Mouse (Mus musculus) heart, adult 2 months (tissue): ENCODE measurements around the gene Tmem132b. TPM values are rescaled to one million over a fixed set of nuclear protein-coding genes. Genes with fewer than 3 reads are reported as not detected.

ENCODE experiments used
- DNase-seq, 2 experiments: peaks; one replicate each; pipeline ENCODE4 v3.0.0; 2021
- H3K27ac ChIP-seq: fragments of 200-600 bp; 2 replicates; pipeline ENCODE4 v1.8.1; 2022
- H3K27me3 ChIP-seq: fragments of 200-500 bp; 2 replicates; pipeline ENCODE4 v1.6.1; 2012; ENCODE audit warnings: mild to moderate bottlenecking, low read length, inconsistent platforms, mixed read lengths; ENCODE audit not compliant: control insufficient read depth, insufficient read depth
- H3K36me3 ChIP-seq: fragments of 200-500 bp; 2 replicates; pipeline ENCODE4 v1.6.1; 2012; ENCODE audit warnings: low read length, inconsistent platforms; ENCODE audit not compliant: control insufficient read depth, insufficient read depth
- H3K4me1 ChIP-seq: fragments of 200-500 bp; 2 replicates; pipeline ENCODE4 v1.6.1; 2011; ENCODE audit warnings: low read length; ENCODE audit not compliant: control insufficient read depth, insufficient read depth
- H3K4me3 ChIP-seq: fragments of 200-600 bp; 2 replicates; pipeline ENCODE4 v1.8.1; 2022
- H3K79me2 ChIP-seq: fragments of 200-500 bp; replicated peaks from 2 replicates; pipeline ENCODE4 v1.6.1; 2012; ENCODE audit warnings: mild to moderate bottlenecking, inconsistent platforms, low read length, moderate library complexity, mixed read lengths; ENCODE audit not compliant: control insufficient read depth, insufficient read depth
- H3K9ac ChIP-seq: fragments of 200-500 bp; 2 replicates; pipeline ENCODE4 v1.6.1; 2012; ENCODE audit warnings: low read depth, mild to moderate bottlenecking, control low read depth, inconsistent platforms, low read length, mixed read lengths
- CTCF ChIP-seq: fragments of 200-600 bp; IDR thresholded peaks from 2 replicates; pipeline ENCODE4 v1.8.1; 2022; ENCODE audit warnings: antibody characterized with exemption, mild to moderate bottlenecking, moderate library complexity
- EP300 ChIP-seq: fragments of 200-500 bp; IDR thresholded peaks from 2 replicates; pipeline ENCODE4 v1.6.1; 2011; ENCODE audit warnings: low read depth, low read length, control low read depth; ENCODE audit not compliant: insufficient read depth
- POLR2A ChIP-seq: fragments of 200-500 bp; IDR thresholded peaks from 2 replicates; pipeline ENCODE4 v1.6.1; 2011; ENCODE audit warnings: mild to moderate bottlenecking, low read depth, low read length, control low read depth; ENCODE audit not compliant: insufficient read depth
- WGBS: fragments of 180-500 bp; shearing (Covaris S2); methylation state at CpG from one replicate; pipeline ENCODE4 v1.1.7; 2018; 5-methylcytosine and 5-hydroxymethylcytosine counted together
- intact Hi-C: fragments of 180-260 bp; cut with DNase I; formaldehyde crosslinking; loops from one replicate; pipeline ENCODE4 v1.15.1; 2025
- polyA plus RNA-seq: library from polyadenylated mRNA; depleted of rRNA; stranded (reverse); fragments of >200 nt; gene quantifications from 2 replicates; pipeline ENCODE4 v1.2.3, GENCODE M21; 2012
- total RNA-seq, 2 experiments: library from RNA; stranded (reverse); gene quantifications; 2 replicates each; pipeline ENCODE4 v1.2.3; 2021

Tmem132b gene
- total and polyA plus RNA-seq, 3 experiments: not detected

GRCm38 (mm10) chr5:125700234-125700633, 168.7 kb downstream of the Tmem132b start:
- no peaks in the 10 kb centered on the region for H3K4me1 ChIP-seq
- H3K27me3 ChIP-seq: no peaks in the 10 kb centered on the region
- DNase-seq: no peak
- no peak overlapping the region for H3K4me3 ChIP-seq
- H3K9ac ChIP-seq: no peak overlapping the region
- no peak for TF ChIP-seq EP300
- TF ChIP-seq POLR2A: no peak
- TF ChIP-seq CTCF: no peak
- H3K27ac ChIP-seq: no peak overlapping the region
- intact Hi-C loops: no loop called here
- no peaks in the 10 kb centered on the region for H3K36me3 ChIP-seq
- 76% methylated on average over 5 of the region's 5 CpGs for WGBS
- H3K79me2 ChIP-seq: no peaks in the 10 kb centered on the region

- 64% methylated on average over 8 of the region's 8 CpGs for WGBS
- H3K4me3 ChIP-seq: no peak overlapping the region
- H3K27ac ChIP-seq: no peak overlapping the region
- TF ChIP-seq CTCF: no peak
- no peak for TF ChIP-seq EP300
- intact Hi-C loops: no loop called here
- H3K27me3 ChIP-seq: no peaks in the 10 kb centered on the region
- no peaks in the 10 kb centered on the region for H3K36me3 ChIP-seq
- no peak for DNase-seq
- no peaks in the 10 kb centered on the region for H3K4me1 ChIP-seq
- no peaks in the 10 kb centered on the region for H3K79me2 ChIP-seq
- H3K9ac ChIP-seq: no peak overlapping the region
Measured at GRCm38 (mm10) chr5:125705379-125705778, 173.8 kb downstream of the Tmem132b start.

GRCm38 (mm10) chr5:125709160-125709559, 177.6 kb downstream of the Tmem132b start:
- intact Hi-C loops: no loop called here

GRCm38 (mm10) chr5:125726815-125727214, 195.2 kb downstream of the Tmem132b start:
- 79% methylated on average over 7 of the region's 7 CpGs for WGBS
- no peak for DNase-seq
- Histone ChIP-seq H3K27ac (no peak overlapping the region), H3K4me1 (no peaks in the 10 kb centered on the region), H3K9ac (no peak overlapping the region), H3K79me2 (no peaks in the 10 kb centered on the region), H3K36me3 (no peaks in the 10 kb centered on the region), H3K27me3 (0 out of 2 replicates have a peak, but pooled peaks cover 1% of the 10 kb centered on the region), H3K4me3 (no peak overlapping the region)
- no peak for TF ChIP-seq EP300
- no peak for TF ChIP-seq CTCF
- TF ChIP-seq POLR2A: no peak
- intact Hi-C loops: no loop called here

More at GRCm38 (mm10) chr5:125709160-125709559, 177.6 kb downstream of the Tmem132b start:
- H3K9ac ChIP-seq: no peak overlapping the region
- TF ChIP-seq EP300: no peak
- TF ChIP-seq CTCF: peak; percentile 43
- no peaks in the 10 kb centered on the region for H3K36me3 ChIP-seq
- no peak overlapping the region for H3K27ac ChIP-seq
- H3K4me1 ChIP-seq: no peaks in the 10 kb centered on the region
- 4% methylated on average over 3 of the region's 3 CpGs for WGBS
- no peaks in the 10 kb centered on the region for H3K27me3 ChIP-seq
- no peaks in the 10 kb centered on the region for H3K79me2 ChIP-seq
- no peak overlapping the region for H3K4me3 ChIP-seq
- DNase-seq: peak in 1 of 2 experiments; percentile 2

GRCm38 (mm10) chr5:125727436-125727835, 195.9 kb downstream of the Tmem132b start:
- WGBS: 78% methylated on average over 5 of the region's 5 CpGs
- intact Hi-C loops: no loop called here

GRCm38 (mm10) chr5:125727936-125728335, 196.4 kb downstream of the Tmem132b start:
- intact Hi-C loops: no loop called here

More at GRCm38 (mm10) chr5:125727436-125727835, 195.9 kb downstream of the Tmem132b start:
- Histone ChIP-seq H3K36me3 (no peaks in the 10 kb centered on the region), H3K27me3 (0 out of 2 replicates have a peak, but pooled peaks cover 1% of the 10 kb centered on the region), H3K79me2 (no peaks in the 10 kb centered on the region), H3K9ac (no peak overlapping the region), H3K4me1 (no peaks in the 10 kb centered on the region), H3K4me3 (no peak overlapping the region), H3K27ac (no peak overlapping the region)
- no peak for TF ChIP-seq EP300
- no peak for TF ChIP-seq POLR2A
- TF ChIP-seq CTCF: no peak
- no peak for DNase-seq

More at GRCm38 (mm10) chr5:125727936-125728335, 196.4 kb downstream of the Tmem132b start:
- no peak for DNase-seq
- H3K4me3 ChIP-seq: no peak overlapping the region
- TF ChIP-seq POLR2A (no peak), EP300 (no peak), CTCF (no peak)
- no peaks in the 10 kb centered on the region for H3K36me3 ChIP-seq
- no peaks in the 10 kb centered on the region for H3K4me1 ChIP-seq
- no peaks in the 10 kb centered on the region for H3K27me3 ChIP-seq
- H3K9ac ChIP-seq: no peak overlapping the region
- no peaks in the 10 kb centered on the region for H3K79me2 ChIP-seq
- WGBS: 82% methylated on average over 9 of the region's 9 CpGs
- no peak overlapping the region for H3K27ac ChIP-seq
